Mouse (Mus musculus): ENCODE data around the gene Rasd1. TPM values are rescaled to one million over a fixed set of nuclear protein-coding genes. Genes with fewer than 3 reads are reported as not detected.

Gene Rasd1
- polyA plus RNA-seq, 1 experiment = 3.7 TPM

DNA sequence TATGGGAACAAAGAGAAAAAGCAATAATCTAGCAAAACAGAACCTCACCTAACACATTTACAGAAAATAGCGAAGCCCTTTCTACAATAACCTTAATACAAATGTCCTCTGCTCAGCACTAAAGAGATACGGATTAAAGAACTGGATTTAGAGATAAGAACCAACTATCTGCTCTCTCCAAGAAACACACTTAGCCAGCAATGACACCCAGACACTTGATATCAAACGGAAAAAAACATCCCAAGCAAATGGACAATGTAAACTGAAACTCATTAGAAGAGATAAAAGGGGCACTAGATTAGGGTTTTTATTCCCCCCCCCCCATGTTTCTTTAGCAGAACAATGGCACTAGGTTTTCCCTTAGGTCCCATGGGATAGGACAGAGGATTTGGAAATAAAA lies 45.3 kb downstream of the Rasd1 start:
- Histone ChIP-seq H3K4me1 (ENCODE audit: control insufficient read depth, insufficient read depth, low read length) (no peaks in the 10 kb centered on the region), H3K27ac (ENCODE audit: insufficient read depth, low read length) (no peak overlapping the region), H3K4me3 (ENCODE audit: insufficient read depth, low read length) (no peak overlapping the region)
- no peak for TF ChIP-seq POLR2A (IDR thresholded peaks at IDR 0.05; ENCODE audit: extremely low read depth, insufficient read depth, low read length)
- TF ChIP-seq CTCF (IDR thresholded peaks at IDR 0.05; ENCODE audit: extremely low read depth, insufficient read depth, low read length) = no peak

DNA sequence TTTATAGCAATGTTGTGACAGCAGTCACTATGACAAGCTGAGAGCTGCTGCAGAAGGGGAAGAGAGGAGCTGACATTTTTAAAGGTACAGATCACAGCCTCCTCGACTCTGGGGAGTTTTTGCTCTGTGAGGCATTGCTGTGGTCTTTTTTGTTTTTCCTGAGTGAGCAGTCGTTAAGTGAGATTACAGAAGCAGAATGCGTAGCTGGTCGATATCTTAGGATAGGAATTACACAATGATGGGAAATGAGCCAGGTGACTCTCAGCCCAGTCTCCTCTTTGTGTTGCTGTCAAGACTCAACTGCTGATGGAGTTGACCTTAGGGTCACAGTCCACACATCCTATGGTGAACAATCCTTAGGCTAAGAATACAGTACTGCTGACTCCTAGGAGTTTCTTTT lies 46.7 kb downstream of the Rasd1 start:
- Histone ChIP-seq H3K4me3 (ENCODE audit: insufficient read depth, low read length) (no peak overlapping the region), H3K4me1 (ENCODE audit: control insufficient read depth, insufficient read depth, low read length) (no peaks in the 10 kb centered on the region), H3K27ac (ENCODE audit: insufficient read depth, low read length) (no peak overlapping the region)
- TF ChIP-seq POLR2A (IDR thresholded peaks at IDR 0.05; ENCODE audit: extremely low read depth, insufficient read depth, low read length) = no peak
- no peak for TF ChIP-seq CTCF (IDR thresholded peaks at IDR 0.05; ENCODE audit: extremely low read depth, insufficient read depth, low read length)

DNA sequence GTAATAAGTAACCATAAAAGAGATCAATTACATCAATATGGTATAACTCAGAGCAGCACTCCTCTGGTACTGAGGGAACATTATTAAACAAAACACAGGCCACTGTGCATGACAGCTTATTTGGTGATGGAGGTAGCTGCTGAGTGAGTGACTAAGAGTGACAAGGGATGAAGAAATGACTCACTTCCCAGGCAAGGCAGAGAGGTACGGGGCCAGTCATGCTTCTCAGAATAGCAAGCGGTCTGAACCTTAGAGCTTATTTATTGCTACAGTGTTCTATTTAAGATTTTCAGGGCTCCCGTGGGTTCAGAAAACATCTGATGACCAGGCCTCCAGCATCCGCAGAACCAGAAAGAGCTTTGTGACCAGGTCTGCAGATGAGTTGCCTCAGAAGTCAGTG lies 51.0 kb downstream of the Rasd1 start:
- Histone ChIP-seq H3K4me1 (ENCODE audit: control insufficient read depth, insufficient read depth, low read length) (no peaks in the 10 kb centered on the region), H3K27ac (ENCODE audit: insufficient read depth, low read length) (no peak overlapping the region), H3K4me3 (ENCODE audit: insufficient read depth, low read length) (no peak overlapping the region)
- TF ChIP-seq CTCF (IDR thresholded peaks at IDR 0.05; ENCODE audit: extremely low read depth, insufficient read depth, low read length) = no peak
- TF ChIP-seq POLR2A (IDR thresholded peaks at IDR 0.05; ENCODE audit: extremely low read depth, insufficient read depth, low read length) = no peak

Other genes with a start within 250 kb of the Rasd1 start
- 1.9 and 2.0 TPM in 2 replicates for gene Pld6, start 177.3 kb downstream of the Rasd1 start, polyA plus RNA-seq (2012; rRNA removed)
- gene Flcn, start 154.9 kb downstream of the Rasd1 start, polyA plus RNA-seq (2012; rRNA removed) = 51.4 and 51.6 TPM in 2 replicates
- gene Nt5m, start 125.5 kb downstream of the Rasd1 start, polyA plus RNA-seq (2012; rRNA removed) = 72.5 and 73.2 TPM in 2 replicates
- gene Cops3, start 125.1 kb downstream of the Rasd1 start, polyA plus RNA-seq (2012; rRNA removed) = 47.3 and 48.1 TPM in 2 replicates
- 42.7 and 44.2 TPM in 2 replicates for gene Med9, start 16.7 kb downstream of the Rasd1 start, polyA plus RNA-seq (2012; rRNA removed)
- 7.1 TPM in 2 replicates for gene Pemt, start 81.5 kb upstream of the Rasd1 start, polyA plus RNA-seq (2012; rRNA removed)
- gene Rai1, start 140.1 kb upstream of the Rasd1 start, polyA plus RNA-seq (2012; rRNA removed) = 41.8 and 41.9 TPM in 2 replicates

Measured in cortical plate, adult 2 months (tissue).